Mouse (Mus musculus): ENCODE measurements at regions not wholly inside any gene's neighbourhood (a gene's known extent, or its start where the extent isn't known, plus 50 kb on each side); places are given as distances from the start of the nearest gene placed in this dataset.

- H3K4me3 ChIP-seq (ENCODE audit: low read depth, low read length): no peak overlapping the region
- no peak for ATAC-seq (ENCODE audit: low read depth)
- H3K9me3 ChIP-seq (ENCODE audit: control insufficient read depth, low read length): no peaks in the 10 kb centered on the region
- H3K4me2 ChIP-seq (ENCODE audit: low read depth, low read length): no peak overlapping the region
- WGBS: 84% methylated on average over 4 of the region's 4 CpGs
- no peak overlapping the region for H3K9ac ChIP-seq (replicated peaks; ENCODE audit: low read depth, low read length)
- H3K27me3 ChIP-seq (ENCODE audit: control insufficient read depth, insufficient read depth, low read length): no peaks in the 10 kb centered on the region
- H3K4me1 ChIP-seq (ENCODE audit: control insufficient read depth, insufficient read depth, low read length): no peaks in the 10 kb centered on the region
- H3K36me3 ChIP-seq (ENCODE audit: control insufficient read depth, insufficient read depth, low read length): no peaks in the 10 kb centered on the region
- H3K27ac ChIP-seq (ENCODE audit: low read depth, low read length): no peak overlapping the region
Measured at GRCm38 (mm10) chr13:52772081-52772480, 157.4 kb downstream of the Auh start.

DNA sequence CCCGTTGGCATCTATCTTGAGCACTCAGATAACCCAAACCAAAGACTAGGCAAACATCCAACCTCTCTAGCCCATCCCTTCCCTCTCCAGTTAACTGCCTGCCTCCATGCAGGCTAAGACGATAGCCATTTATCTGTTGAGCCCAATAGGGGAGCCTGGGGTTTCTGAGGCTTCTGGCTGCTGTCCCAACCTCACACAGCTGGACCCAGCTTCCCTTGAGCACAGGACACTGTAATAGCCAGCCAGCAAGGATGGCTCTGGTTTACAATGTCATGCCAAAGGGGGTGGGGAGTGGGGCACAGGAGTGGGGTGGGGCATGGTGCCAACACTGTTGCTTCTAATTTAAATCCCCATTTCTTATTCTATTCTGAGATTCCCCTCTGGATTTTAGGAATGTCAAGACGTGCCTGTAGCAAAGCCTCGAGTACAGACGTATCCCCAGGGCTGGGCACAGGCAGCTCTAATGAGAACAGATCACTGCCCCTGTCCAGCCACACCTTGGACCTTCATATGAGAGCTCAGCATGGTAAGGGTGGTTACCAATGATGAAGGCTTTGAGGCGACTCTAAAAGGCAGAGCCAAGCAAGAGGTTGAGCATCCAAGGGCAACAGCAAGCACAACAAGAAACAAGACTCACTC lies 152.0 kb downstream of the Auh start:
- no peak overlapping the region for H3K4me3 ChIP-seq (ENCODE audit: low read depth, low read length)
- no peaks in the 10 kb centered on the region for H3K9me3 ChIP-seq (ENCODE audit: control insufficient read depth, low read length)
- H3K27me3 ChIP-seq (ENCODE audit: control insufficient read depth, insufficient read depth, low read length): no peaks in the 10 kb centered on the region
- no peak overlapping the region for H3K27ac ChIP-seq (ENCODE audit: low read depth, low read length)
- H3K36me3 ChIP-seq (ENCODE audit: control insufficient read depth, insufficient read depth, low read length): no peaks in the 10 kb centered on the region
- no peak overlapping the region for H3K9ac ChIP-seq (replicated peaks; ENCODE audit: low read depth, low read length)
- ATAC-seq (ENCODE audit: low read depth): no peak
- H3K4me1 ChIP-seq (ENCODE audit: control insufficient read depth, insufficient read depth, low read length): no peaks in the 10 kb centered on the region
- no peak overlapping the region for H3K4me2 ChIP-seq (ENCODE audit: low read depth, low read length)
- WGBS: 69% methylated on average over 6 of the region's 6 CpGs

- Histone ChIP-seq H3K9ac (replicated peaks; ENCODE audit: low read depth, low read length) (no peak overlapping the region), H3K27me3 (ENCODE audit: control insufficient read depth, insufficient read depth, low read length) (no peaks in the 10 kb centered on the region), H3K4me2 (ENCODE audit: low read depth, low read length) (no peak overlapping the region), H3K9me3 (ENCODE audit: control insufficient read depth, low read length) (no peaks in the 10 kb centered on the region), H3K4me3 (ENCODE audit: low read depth, low read length) (no peak overlapping the region), H3K27ac (ENCODE audit: low read depth, low read length) (no peak overlapping the region), H3K36me3 (ENCODE audit: control insufficient read depth, insufficient read depth, low read length) (no peaks in the 10 kb centered on the region), H3K4me1 (ENCODE audit: control insufficient read depth, insufficient read depth, low read length) (no peaks in the 10 kb centered on the region)
- no peak for ATAC-seq (ENCODE audit: low read depth)
- 33% methylated on average over 4 of the region's 4 CpGs for WGBS
Measured at GRCm38 (mm10) chr13:52778848-52779247, 150.6 kb downstream of the Auh start.
